Mouse (Mus musculus) brain, embryonic 14.5 days (tissue): ENCODE data around the gene Glyr1. TPM values are rescaled to one million over a fixed set of nuclear protein-coding genes. Genes with fewer than 3 reads are reported as not detected.
A peak's percentile ranks its signal among the peaks of the same experiment; 100 is the strongest.

Experiments
- DNase-seq: peaks from one replicate; pipeline ENCODE4 v3.0.0-alpha.2; 2011; ENCODE audit warnings: low read depth
- CTCF ChIP-seq: fragments of 200-500 bp; IDR thresholded peaks from 2 replicates; pipeline ENCODE4 v1.5.1; 2012; ENCODE audit warnings: inconsistent platforms, mild to moderate bottlenecking, moderate library complexity, borderline replicate concordance; ENCODE audit not compliant: insufficient read depth, insufficient read length; ENCODE audit errors: extremely low read depth
- POLR2A ChIP-seq: fragments of 200-500 bp; IDR thresholded peaks from 2 replicates; pipeline ENCODE4 v1.6.1; 2012; ENCODE audit warnings: mild to moderate bottlenecking, inconsistent platforms, borderline replicate concordance; ENCODE audit not compliant: poor library complexity, insufficient read depth, insufficient read length, severe bottlenecking; ENCODE audit errors: extremely low read depth
- polyA plus RNA-seq: library from polyadenylated mRNA; depleted of rRNA; stranded (reverse); fragments of >200 nt; gene quantifications from 2 replicates; pipeline ENCODE4 v1.2.3, GENCODE M21; 2012; rRNA removed

Gene Glyr1
- polyA plus RNA-seq: 169 and 172 TPM in 2 replicates

GRCm38 (mm10) chr16:5049774-5050234 lies at the start of gene Glyr1, which contains the start of gene Ubn1:
TSS of gene Glyr1 (minus strand) at chr16:5049863.
TSS of gene Ubn1 (plus strand) at chr16:5050057.
- peak; percentile 100 for DNase-seq
- TF ChIP-seq CTCF: no peak
- peak; percentile 52; the same call in 1 of the 2 replicates for TF ChIP-seq POLR2A

- no peak for DNase-seq
- TF ChIP-seq POLR2A: no peak
- no peak for TF ChIP-seq CTCF
Measured at GRCm38 (mm10) chr16:5096504-5096903, 46.8 kb upstream of the Glyr1 start.

- no peak for TF ChIP-seq POLR2A
- TF ChIP-seq CTCF: no peak
Measured at GRCm38 (mm10) chr16:5093285-5093684, 43.6 kb upstream of the Glyr1 start.

GRCm38 (mm10) chr16:5089021-5089420 lies 39.4 kb upstream of the Glyr1 start:
- TF ChIP-seq POLR2A (no peak), CTCF (no peak)
- no peak for DNase-seq

More at GRCm38 (mm10) chr16:5093285-5093684, 43.6 kb upstream of the Glyr1 start:
- no peak for DNase-seq

- TF ChIP-seq POLR2A: no peak
- no peak for TF ChIP-seq CTCF
- no peak for DNase-seq
Measured at GRCm38 (mm10) chr16:5086179-5086578, 36.5 kb upstream of the Glyr1 start.

GRCm38 (mm10) chr16:5085196-5085595 lies 35.5 kb upstream of the Glyr1 start:
- no peak for DNase-seq
- TF ChIP-seq CTCF: no peak
- no peak for TF ChIP-seq POLR2A

GRCm38 (mm10) chr16:5074341-5074740 lies 24.7 kb upstream of the Glyr1 start:
- TF ChIP-seq POLR2A: no peak
- TF ChIP-seq CTCF: no peak

GRCm38 (mm10) chr16:5071974-5072373 lies 22.3 kb upstream of the Glyr1 start:
- no peak for TF ChIP-seq CTCF
- no peak for TF ChIP-seq POLR2A
- no peak for DNase-seq

More at GRCm38 (mm10) chr16:5074341-5074740, 24.7 kb upstream of the Glyr1 start:
- DNase-seq: no peak

- DNase-seq: peak; percentile 45
- TF ChIP-seq POLR2A: no peak
Measured at GRCm38 (mm10) chr16:5070321-5070720, 20.7 kb upstream of the Glyr1 start.

GRCm38 (mm10) chr16:5063472-5063871 lies 13.8 kb upstream of the Glyr1 start:
- no peak for DNase-seq
- TF ChIP-seq POLR2A (no peak), CTCF (no peak)

GRCm38 (mm10) chr16:5058114-5058513 lies 8.5 kb upstream of the Glyr1 start:
- TF ChIP-seq POLR2A (no peak), CTCF (peak; percentile 27; the same call in 1 of the 2 replicates)
- peak; percentile 27 for DNase-seq

GRCm38 (mm10) chr16:5050251-5051110 lies 818 bp upstream of the Glyr1 start:
- TF ChIP-seq CTCF (peak; percentile 7; the same call in 1 of the 2 replicates), POLR2A (no peak)
- DNase-seq: peak; percentile 85

GRCm38 (mm10) chr16:5049182-5049773 lies 385 bp downstream of the Glyr1 start:
- TF ChIP-seq CTCF (no peak), POLR2A (no peak)
- no peak for DNase-seq

- no peak for DNase-seq
- TF ChIP-seq CTCF: no peak
- TF ChIP-seq POLR2A: no peak
Measured at GRCm38 (mm10) chr16:5045322-5045721, 4.3 kb downstream of the Glyr1 start.

GRCm38 (mm10) chr16:5036649-5037234 lies 12.9 kb downstream of the Glyr1 start:
- DNase-seq: no peak
- TF ChIP-seq POLR2A (no peak), CTCF (no peak)
